Mouse (Mus musculus) layer of hippocampus, adult 9-10 months (tissue): ENCODE measurements around the gene Ccdc71.

ENCODE experiments used
- DNase-seq: peaks from one replicate; pipeline ENCODE4 v3.0.0; 2022; ENCODE audit warnings: low spot score

Ccdc71 gene

GRCm38 (mm10) chr9:108489702-108490558 is 29.6 kb downstream of the Ccdc71 start:
- no peak for DNase-seq

DNA sequence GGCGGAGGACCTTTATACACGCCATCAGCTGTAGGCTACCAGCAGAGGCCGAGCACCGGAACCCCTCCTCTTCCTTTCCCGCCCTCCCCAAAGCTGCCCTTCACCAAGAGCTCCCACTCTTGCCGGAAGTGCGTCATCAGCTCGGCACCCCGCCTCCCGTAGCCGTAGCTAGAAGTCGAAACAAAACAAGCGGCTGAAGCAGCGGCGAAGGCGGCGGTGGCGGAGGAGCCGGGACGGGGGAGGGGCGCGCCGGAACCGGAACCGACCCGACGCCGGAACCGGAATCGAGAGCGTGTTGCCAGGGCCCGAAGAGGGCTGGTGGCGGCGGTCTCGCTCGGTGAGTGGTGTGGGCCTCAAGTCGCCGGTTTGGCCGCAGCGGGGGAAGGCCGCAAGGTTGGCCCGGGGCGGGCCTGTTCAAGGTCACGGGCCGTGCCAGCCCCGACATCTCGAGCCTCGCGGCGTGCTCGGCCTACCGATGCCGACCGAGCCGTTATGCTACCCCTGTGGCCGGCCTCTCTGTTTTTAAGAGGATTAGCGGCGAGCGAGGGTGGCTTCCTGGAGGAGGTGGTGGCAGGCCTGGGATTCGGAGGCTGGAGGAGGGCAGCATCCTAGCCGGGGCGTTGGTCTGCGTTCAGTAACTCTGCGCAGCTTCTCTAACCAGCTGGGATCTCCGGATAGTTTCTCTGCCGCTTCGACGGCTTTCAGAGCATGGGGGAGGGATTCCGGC is 30.4 kb downstream of the Ccdc71 start, which contains the start of gene Usp19:
Usp19 (plus strand) TSS at position 44 of the 727 bp plus-strand sequence.
- DNase-seq: peak; percentile 73

- DNase-seq: no peak
Observed at GRCm38 (mm10) chr9:108491286-108491580, 30.9 kb downstream of the Ccdc71 start.

DNA sequence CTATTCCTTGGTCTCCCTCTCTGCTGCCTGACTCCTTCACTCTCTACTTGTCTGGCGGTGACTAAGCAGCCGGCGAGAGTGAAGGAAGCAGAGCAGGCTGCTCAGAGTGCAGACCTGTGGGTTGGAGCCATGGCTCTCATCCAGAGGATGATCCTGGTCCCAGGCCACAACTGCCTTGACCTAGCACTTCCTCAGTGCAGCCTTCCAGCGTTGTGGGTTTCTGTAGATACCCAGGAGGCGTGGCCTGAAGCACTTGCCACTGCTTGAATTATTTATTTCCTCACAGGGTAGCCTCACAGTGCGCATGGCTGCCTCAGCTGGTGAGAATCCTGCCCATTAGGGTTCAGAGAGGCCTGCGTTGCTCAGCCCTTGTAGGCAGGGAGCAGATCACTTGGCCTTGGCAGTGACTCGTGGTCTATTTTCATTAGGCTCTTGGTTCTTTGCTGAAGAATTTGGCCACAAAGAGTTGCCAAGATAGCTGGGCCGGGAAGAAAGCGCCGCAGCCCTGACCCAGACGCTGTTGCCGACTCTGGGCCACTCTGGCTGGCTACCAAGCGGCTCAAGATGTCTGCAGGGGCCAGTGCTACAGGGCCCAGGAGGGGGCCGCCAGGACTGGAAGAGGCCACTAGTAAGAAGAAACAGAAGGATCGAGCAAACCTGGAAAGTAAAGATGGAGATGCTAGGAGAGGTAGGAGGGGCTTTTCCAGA is 31.9 kb downstream of the Ccdc71 start:
- no peak for DNase-seq

- no peak for DNase-seq
Observed at GRCm38 (mm10) chr9:108493246-108493645, 32.9 kb downstream of the Ccdc71 start.

- no peak for DNase-seq
Observed at GRCm38 (mm10) chr9:108494146-108494825, 34.0 kb downstream of the Ccdc71 start.

- no peak for DNase-seq
Observed at GRCm38 (mm10) chr9:108494905-108495304, 34.6 kb downstream of the Ccdc71 start.

DNA sequence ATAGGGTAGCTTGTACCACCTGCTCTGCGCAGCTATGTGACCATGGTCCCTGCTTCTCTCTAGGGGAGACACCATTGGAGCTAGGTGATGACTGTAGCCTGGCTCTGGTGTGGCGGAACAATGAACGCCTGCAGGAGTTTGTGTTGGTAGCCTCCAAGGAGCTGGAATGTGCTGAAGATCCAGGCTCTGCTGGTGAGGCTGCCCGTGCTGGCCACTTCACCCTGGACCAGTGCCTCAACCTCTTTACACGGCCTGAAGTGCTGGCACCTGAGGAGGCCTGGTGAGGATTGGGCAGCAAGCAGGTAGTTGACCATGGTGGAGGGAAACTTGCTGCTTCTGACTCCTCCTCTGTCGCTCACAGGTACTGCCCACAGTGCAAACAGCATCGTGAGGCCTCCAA is 38.9 kb downstream of the Ccdc71 start:
- DNase-seq: no peak

- no peak for DNase-seq
Observed at GRCm38 (mm10) chr9:108499943-108500342, 39.6 kb downstream of the Ccdc71 start.

DNA sequence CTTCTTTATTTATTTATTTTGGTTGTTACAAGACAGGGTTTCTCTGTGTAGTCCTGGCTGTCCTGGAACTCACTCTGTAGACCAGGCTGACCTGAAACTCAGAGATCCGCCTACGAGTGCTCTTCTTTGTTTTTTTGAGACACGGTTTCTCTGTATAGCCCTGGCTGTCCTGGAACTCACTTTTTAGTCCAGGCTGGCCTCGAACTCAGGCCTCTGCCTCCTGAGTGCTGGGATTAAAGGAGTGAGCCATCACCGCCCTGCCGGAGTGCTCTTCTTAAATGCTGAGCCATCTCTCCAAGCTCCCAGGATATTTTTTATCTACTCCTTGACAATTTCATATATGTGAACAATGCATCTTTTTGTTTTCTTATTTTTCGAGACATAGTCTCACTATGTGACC is 46.6 kb downstream of the Ccdc71 start:
- DNase-seq: no peak

DNA sequence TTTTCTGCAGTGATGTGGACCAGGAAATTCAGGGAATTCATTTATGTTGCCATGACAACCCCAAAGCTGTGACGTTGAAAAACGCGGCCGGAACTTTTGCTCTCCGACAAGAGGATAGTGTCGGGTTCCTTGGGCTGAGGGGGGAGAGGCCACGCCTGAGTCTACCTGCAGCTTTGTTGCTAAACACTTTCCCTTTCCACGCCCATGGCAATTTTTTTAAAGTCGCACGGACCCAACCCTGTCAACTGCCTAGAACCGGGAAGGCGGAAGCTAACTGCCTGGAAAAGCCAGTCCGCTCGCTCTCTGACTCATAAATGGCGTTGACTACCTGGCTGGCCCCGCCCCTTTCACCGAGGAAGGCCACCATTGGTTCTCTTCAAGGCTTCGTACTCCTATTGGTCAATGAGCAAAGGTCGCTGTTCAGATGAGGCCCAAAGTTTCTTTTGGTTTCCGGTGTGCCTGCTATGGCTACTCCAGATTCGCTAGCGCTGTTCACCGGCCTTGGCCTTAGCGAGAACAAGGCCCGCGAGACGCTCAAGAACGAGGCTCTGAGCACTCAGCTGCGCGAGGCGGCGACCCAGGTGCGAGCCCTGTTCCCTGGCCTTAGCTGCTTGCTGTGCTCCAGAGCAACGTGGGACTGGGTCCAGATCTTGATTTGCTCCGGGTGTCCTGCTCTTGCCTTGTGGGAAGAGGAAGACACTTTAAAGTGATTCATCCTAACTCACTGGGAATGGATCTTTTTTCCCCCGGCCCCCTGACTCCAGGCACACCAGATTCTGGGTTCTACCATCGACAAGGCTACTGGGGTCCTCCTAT is 47.5 kb downstream of the Ccdc71 start, which contains the start of gene Qars:
Qars (plus strand) TSS at position 88 of the 816 bp plus-strand sequence.
- DNase-seq: peak; percentile 87

GRCm38 (mm10) chr9:108508776-108509175 is 48.4 kb downstream of the Ccdc71 start:
- DNase-seq: no peak
